Mouse (Mus musculus): ENCODE measurements around the gene Gm527. TPM values are rescaled to one million over a fixed set of nuclear protein-coding genes. Genes with fewer than 3 reads are reported as not detected.
A peak's percentile ranks its signal among the peaks of the same experiment; 100 is the strongest.

Gm527 gene
- polyA plus RNA-seq, 1 experiment = 1.5 TPM

- Histone ChIP-seq H3K79me3 (ENCODE audit: low read depth) (no peaks in the 10 kb centered on the region), H3K36me3 (ENCODE audit: control insufficient read depth, insufficient read depth) (no peaks in the 10 kb centered on the region), H3K27me3 (ENCODE audit: control insufficient read depth, insufficient read depth, insufficient read length) (peaks cover 8% of the 10 kb centered on the region), H3ac (ENCODE audit: control insufficient read depth, insufficient read length, low read depth) (no peak overlapping the region), H3K79me2 (ENCODE audit: control insufficient read depth, insufficient read depth) (no peaks in the 10 kb centered on the region), H3K4me3 (ENCODE audit: insufficient read depth, poor library complexity, severe bottlenecking) (no peak overlapping the region)
- TF ChIP-seq USF1 (IDR thresholded peaks at IDR 0.05; ENCODE audit: low read depth) = no peak
- TF ChIP-seq CEBPB (IDR thresholded peaks at IDR 0.05; ENCODE audit: low read depth) = no peak
- TF ChIP-seq MAX (IDR thresholded peaks at IDR 0.05) = no peak
- no peak for TF ChIP-seq MYOD1 (IDR thresholded peaks at IDR 0.05; ENCODE audit: control insufficient read depth, insufficient read length, low read depth)
- TF ChIP-seq CTCF (IDR thresholded peaks at IDR 0.05; ENCODE audit: control insufficient read depth, insufficient read depth, insufficient read length) = no peak
- no peak for TF ChIP-seq MYOG (IDR thresholded peaks at IDR 0.05; ENCODE audit: control insufficient read depth, extremely low read depth, insufficient read length)
- TF ChIP-seq FOSL1 (IDR thresholded peaks at IDR 0.05; ENCODE audit: insufficient read depth, low read length, poor library complexity, severe bottlenecking) = no peak
Measured at GRCm38 (mm10) chr12:64912996-64913395, 4.7 kb upstream of the Gm527 start.

GRCm38 (mm10) chr12:64916735-64917134 lies 971 bp upstream of the Gm527 start:
- no peak for TF ChIP-seq FOSL1 (IDR thresholded peaks at IDR 0.05; ENCODE audit: insufficient read depth, low read length, poor library complexity, severe bottlenecking)
- no peak for TF ChIP-seq CTCF (IDR thresholded peaks at IDR 0.05; ENCODE audit: control insufficient read depth, insufficient read depth, insufficient read length)
- TF ChIP-seq MAX (IDR thresholded peaks at IDR 0.05) = no peak
- TF ChIP-seq MYOD1 (IDR thresholded peaks at IDR 0.05; ENCODE audit: control insufficient read depth, insufficient read length, low read depth) = no peak
- TF ChIP-seq MYOG (IDR thresholded peaks at IDR 0.05; ENCODE audit: control insufficient read depth, extremely low read depth, insufficient read length) = no peak
- TF ChIP-seq CEBPB (IDR thresholded peaks at IDR 0.05; ENCODE audit: low read depth) = no peak
- no peak for TF ChIP-seq USF1 (IDR thresholded peaks at IDR 0.05; ENCODE audit: low read depth)
- no peak overlapping the region for H3ac ChIP-seq (ENCODE audit: control insufficient read depth, insufficient read length, low read depth)
- no peaks in the 10 kb centered on the region for H3K36me3 ChIP-seq (ENCODE audit: control insufficient read depth, insufficient read depth)
- no peaks in the 10 kb centered on the region for H3K79me2 ChIP-seq (ENCODE audit: control insufficient read depth, insufficient read depth)
- H3K27me3 ChIP-seq (ENCODE audit: control insufficient read depth, insufficient read depth, insufficient read length) = peaks cover 8% of the 10 kb centered on the region
- H3K4me3 ChIP-seq (ENCODE audit: insufficient read depth, poor library complexity, severe bottlenecking) = no peak overlapping the region
- no peaks in the 10 kb centered on the region for H3K79me3 ChIP-seq (ENCODE audit: low read depth)

- Histone ChIP-seq H3K79me3 (ENCODE audit: low read depth) (no peaks in the 10 kb centered on the region), H3ac (ENCODE audit: control insufficient read depth, insufficient read length, low read depth) (no peak overlapping the region), H3K79me2 (ENCODE audit: control insufficient read depth, insufficient read depth) (no peaks in the 10 kb centered on the region), H3K36me3 (ENCODE audit: control insufficient read depth, insufficient read depth) (peaks cover 7% of the 10 kb centered on the region), H3K27me3 (ENCODE audit: control insufficient read depth, insufficient read depth, insufficient read length) (no peaks in the 10 kb centered on the region), H3K4me3 (ENCODE audit: insufficient read depth, poor library complexity, severe bottlenecking) (no peak overlapping the region)
- TF ChIP-seq CTCF (IDR thresholded peaks at IDR 0.05; ENCODE audit: control insufficient read depth, insufficient read depth, insufficient read length) = no peak
- TF ChIP-seq MYOG (IDR thresholded peaks at IDR 0.05; ENCODE audit: control insufficient read depth, extremely low read depth, insufficient read length) = no peak
- no peak for TF ChIP-seq MAX (IDR thresholded peaks at IDR 0.05)
- no peak for TF ChIP-seq FOSL1 (IDR thresholded peaks at IDR 0.05; ENCODE audit: insufficient read depth, low read length, poor library complexity, severe bottlenecking)
- TF ChIP-seq USF1 (IDR thresholded peaks at IDR 0.05; ENCODE audit: low read depth) = no peak
- no peak for TF ChIP-seq CEBPB (IDR thresholded peaks at IDR 0.05; ENCODE audit: low read depth)
- TF ChIP-seq MYOD1 (IDR thresholded peaks at IDR 0.05; ENCODE audit: control insufficient read depth, insufficient read length, low read depth) = no peak
Measured at GRCm38 (mm10) chr12:64937493-64937892, 19.8 kb downstream of the Gm527 start.

DNA sequence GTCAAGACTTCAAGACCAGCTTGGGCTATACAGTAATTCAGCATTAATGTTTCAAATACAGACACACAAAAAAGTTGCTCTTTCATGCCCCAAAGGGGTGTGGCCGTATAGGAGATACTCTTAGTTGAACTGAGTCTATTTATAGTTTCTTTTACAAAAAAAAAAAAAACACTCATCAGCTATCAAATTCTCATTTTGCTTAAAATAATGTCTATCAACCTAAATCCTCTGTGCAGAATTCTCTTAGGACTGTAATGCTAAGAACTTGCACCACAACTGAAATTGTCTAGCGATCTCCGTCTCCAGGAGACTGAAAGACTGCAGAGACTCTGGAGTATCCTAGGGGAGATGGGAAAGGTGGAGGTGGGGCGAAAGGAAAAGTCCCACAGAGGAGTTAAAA lies 46.9 kb downstream of the Gm527 start:
- Histone ChIP-seq H3ac (ENCODE audit: control insufficient read depth, insufficient read length, low read depth) (no peak overlapping the region), H3K79me3 (ENCODE audit: low read depth) (peaks cover 65% of the 10 kb centered on the region), H3K36me3 (ENCODE audit: control insufficient read depth, insufficient read depth) (peaks cover under 1% of the 10 kb centered on the region), H3K27me3 (ENCODE audit: control insufficient read depth, insufficient read depth, insufficient read length) (no peaks in the 10 kb centered on the region), H3K4me3 (ENCODE audit: insufficient read depth, poor library complexity, severe bottlenecking) (peak overlapping the region; percentile 88), H3K79me2 (ENCODE audit: control insufficient read depth, insufficient read depth) (peaks cover 66% of the 10 kb centered on the region)
- TF ChIP-seq CTCF (IDR thresholded peaks at IDR 0.05; ENCODE audit: control insufficient read depth, insufficient read depth, insufficient read length) = no peak
- no peak for TF ChIP-seq FOSL1 (IDR thresholded peaks at IDR 0.05; ENCODE audit: insufficient read depth, low read length, poor library complexity, severe bottlenecking)
- TF ChIP-seq MYOG (IDR thresholded peaks at IDR 0.05; ENCODE audit: control insufficient read depth, extremely low read depth, insufficient read length) = no peak
- no peak for TF ChIP-seq CEBPB (IDR thresholded peaks at IDR 0.05; ENCODE audit: low read depth)
- no peak for TF ChIP-seq MYOD1 (IDR thresholded peaks at IDR 0.05; ENCODE audit: control insufficient read depth, insufficient read length, low read depth)
- TF ChIP-seq USF1 (IDR thresholded peaks at IDR 0.05; ENCODE audit: low read depth) = no peak
- TF ChIP-seq MAX (IDR thresholded peaks at IDR 0.05) = no peak

GRCm38 (mm10) chr12:64965124-64966026 lies 47.7 kb downstream of the Gm527 start, which contains the start of the genes Klhl28 and Togaram1:
Gene Klhl28 (minus strand): TSS chr12:64965534.
Gene Togaram1 (plus strand): TSS chr12:64965804.
- H3K4me3 ChIP-seq (ENCODE audit: insufficient read depth, poor library complexity, severe bottlenecking) = peak within 1 kb of the TSS; percentile 88
- peaks cover 5% of the 10 kb centered on the region for H3K36me3 ChIP-seq (ENCODE audit: control insufficient read depth, insufficient read depth)
- TF ChIP-seq FOSL1 (IDR thresholded peaks at IDR 0.05; ENCODE audit: insufficient read depth, low read length, poor library complexity, severe bottlenecking) = no peak
- peak; percentile 99 for TF ChIP-seq USF1 (IDR thresholded peaks at IDR 0.05; ENCODE audit: low read depth)
- TF ChIP-seq CTCF (IDR thresholded peaks at IDR 0.05; ENCODE audit: control insufficient read depth, insufficient read depth, insufficient read length) = no peak
- TF ChIP-seq MYOG (IDR thresholded peaks at IDR 0.05; ENCODE audit: control insufficient read depth, extremely low read depth, insufficient read length) = no peak
- peak; percentile 66 for TF ChIP-seq MAX (IDR thresholded peaks at IDR 0.05)
- peaks cover 74% of the 10 kb centered on the region for H3K79me2 ChIP-seq (ENCODE audit: control insufficient read depth, insufficient read depth)
- no peaks in the 10 kb centered on the region for H3K27me3 ChIP-seq (ENCODE audit: control insufficient read depth, insufficient read depth, insufficient read length)
- peaks cover 69% of the 10 kb centered on the region for H3K79me3 ChIP-seq (ENCODE audit: low read depth)
- peak within 1 kb of the TSS; percentile 97 for H3ac ChIP-seq (ENCODE audit: control insufficient read depth, insufficient read length, low read depth)
